Mouse (Mus musculus) forebrain, embryonic 12.5 days (tissue): ENCODE measurements around the gene Fut2. TPM values are rescaled to one million over a fixed set of nuclear protein-coding genes. Genes with fewer than 3 reads are reported as not detected.
A peak's percentile ranks its signal among the peaks of the same experiment; 100 is the strongest.

ENCODE experiments used
- ATAC-seq: fragments of 200-750 bp; cut with Nextera tagmentation; 2 replicates; pipeline ENCODE4 v1.8.0; 2017; ENCODE audit warnings: moderate TSS enrichment; ENCODE audit not compliant: low FRiP score
- H3K27ac ChIP-seq: fragments of 300-500 bp; sonication (generic); 2 replicates; pipeline ENCODE4 v1.5.1; 2016; ENCODE audit warnings: mild to moderate bottlenecking
- H3K27me3 ChIP-seq: fragments of 300-500 bp; sonication (generic); 2 replicates; pipeline ENCODE4 v1.6.1; 2016; ENCODE audit warnings: mild to moderate bottlenecking
- H3K36me3 ChIP-seq: fragments of 300-500 bp; sonication (generic); replicated peaks from 2 replicates; pipeline ENCODE4 v1.6.1; 2016; ENCODE audit warnings: mild to moderate bottlenecking
- H3K4me1 ChIP-seq: fragments of 300-500 bp; sonication (generic); 2 replicates; pipeline ENCODE4 v1.6.1; 2016
- H3K4me2 ChIP-seq: fragments of 300-500 bp; sonication (generic); 2 replicates; pipeline ENCODE4 v1.6.1; 2016; ENCODE audit warnings: mild to moderate bottlenecking, moderate library complexity
- H3K4me3 ChIP-seq: fragments of 300-500 bp; sonication (generic); replicated peaks from 2 replicates; pipeline ENCODE4 v1.5.1; 2016; ENCODE audit warnings: mild to moderate bottlenecking
- H3K9ac ChIP-seq: fragments of 300-500 bp; sonication (generic); 2 replicates; pipeline ENCODE4 v1.6.1; 2016; ENCODE audit warnings: mild to moderate bottlenecking
- H3K9me3 ChIP-seq: fragments of 300-500 bp; sonication (generic); 2 replicates; pipeline ENCODE4 v1.6.1; 2016
- WGBS: fragments of 180-500 bp; shearing (Covaris S2); methylation state at CpG from one replicate; pipeline ENCODE4 v1.1.7; 2016; 5-methylcytosine and 5-hydroxymethylcytosine counted together
- polyA plus RNA-seq: library from polyadenylated mRNA; unstranded; fragments of >200 nt; fragmentation: Nextera tagmentation; extraction: Ambion mirVana; gene quantifications from 2 replicates; pipeline ENCODE4 v1.2.1, GENCODE M21; 2016

Gene Fut2
- polyA plus RNA-seq = 0.11 TPM in 1 of 2 replicates, not detected in the other

- Histone ChIP-seq H3K4me1 (no peaks in the 10 kb centered on the region), H3K9me3 (no peaks in the 10 kb centered on the region), H3K9ac (no peak within 1 kb of the TSS), H3K4me3 (no peak within 1 kb of the TSS), H3K4me2 (no peak within 1 kb of the TSS), H3K36me3 (no peaks in the 10 kb centered on the region), H3K27ac (no peak within 1 kb of the TSS), H3K27me3 (peaks cover 4% of the 10 kb centered on the region; the same call in 1 of the 2 replicates)
- ATAC-seq = no peak
- WGBS = 86% methylated on average over 7 of the region's 7 CpGs
Observed at GRCm38 (mm10) chr7:45666161-45666560, at the start of gene Fut2. Gene Fut2 (minus strand): TSS chr7:45666394.

- Histone ChIP-seq H3K27me3 (no peaks in the 10 kb centered on the region), H3K9ac (peak within 1 kb of the TSS; percentile 76), H3K4me3 (peak within 1 kb of the TSS; percentile 66), H3K36me3 (peaks cover 46% of the 10 kb centered on the region), H3K27ac (peak within 1 kb of the TSS; percentile 67), H3K4me1 (peaks cover 45% of the 10 kb centered on the region), H3K9me3 (no peaks in the 10 kb centered on the region), H3K4me2 (peak within 1 kb of the TSS; percentile 93)
- WGBS = 9% methylated on average over 34 of the region's 34 CpGs
- ATAC-seq = peak; percentile 92
Observed at GRCm38 (mm10) chr7:45715090-45715708, 49.0 kb upstream of the Fut2 start, which contains the start of gene Rpl18. Gene Rpl18 (plus strand): TSS chr7:45715457.

- H3K27me3 ChIP-seq = no peaks in the 10 kb centered on the region
- H3K27ac ChIP-seq = peak overlapping the region; percentile 66
- H3K4me2 ChIP-seq = peak overlapping the region; percentile 93
- H3K4me3 ChIP-seq = peak overlapping the region; percentile 66
- peak; percentile 42; the same call in 1 of the 2 replicates for ATAC-seq
- no peaks in the 10 kb centered on the region for H3K9me3 ChIP-seq
- peak overlapping the region; percentile 76 for H3K9ac ChIP-seq
- peaks cover 45% of the 10 kb centered on the region for H3K4me1 ChIP-seq
- WGBS = 11% methylated on average over 14 of the region's 14 CpGs
- H3K36me3 ChIP-seq = peaks cover 46% of the 10 kb centered on the region
Observed at GRCm38 (mm10) chr7:45714630-45715089, 48.5 kb upstream of the Fut2 start.

GRCm38 (mm10) chr7:45713881-45714520, 47.8 kb upstream of the Fut2 start:
- no peaks in the 10 kb centered on the region for H3K9me3 ChIP-seq
- ATAC-seq = no peak
- H3K27ac ChIP-seq = no peak overlapping the region
- H3K4me3 ChIP-seq = peak overlapping the region; percentile 66
- H3K4me2 ChIP-seq = peak overlapping the region; percentile 93
- peaks cover 42% of the 10 kb centered on the region for H3K36me3 ChIP-seq
- 84% methylated on average over 6 of the region's 6 CpGs for WGBS
- no peaks in the 10 kb centered on the region for H3K27me3 ChIP-seq
- H3K4me1 ChIP-seq = peaks cover 45% of the 10 kb centered on the region
- peak overlapping the region; percentile 76 for H3K9ac ChIP-seq

- 94% methylated on average over 16 of the region's 16 CpGs for WGBS
Observed at GRCm38 (mm10) chr7:45713396-45713795, 47.2 kb upstream of the Fut2 start.

GRCm38 (mm10) chr7:45712022-45712757, 46.0 kb upstream of the Fut2 start:
- peaks cover 57% of the 10 kb centered on the region for H3K4me1 ChIP-seq

More at GRCm38 (mm10) chr7:45713396-45713795, 47.2 kb upstream of the Fut2 start:
- no peak overlapping the region for H3K9ac ChIP-seq
- no peak for ATAC-seq
- H3K4me1 ChIP-seq = peaks cover 47% of the 10 kb centered on the region
- no peaks in the 10 kb centered on the region for H3K9me3 ChIP-seq
- no peak overlapping the region for H3K4me3 ChIP-seq
- no peaks in the 10 kb centered on the region for H3K27me3 ChIP-seq
- H3K4me2 ChIP-seq = no peak overlapping the region
- no peak overlapping the region for H3K27ac ChIP-seq
- H3K36me3 ChIP-seq = peaks cover 42% of the 10 kb centered on the region

GRCm38 (mm10) chr7:45711316-45712021, 45.3 kb upstream of the Fut2 start:
- Histone ChIP-seq H3K27ac (no peak overlapping the region), H3K4me1 (peaks cover 57% of the 10 kb centered on the region), H3K4me3 (no peak overlapping the region), H3K9ac (no peak overlapping the region), H3K4me2 (no peak overlapping the region), H3K9me3 (no peaks in the 10 kb centered on the region), H3K36me3 (peaks cover 42% of the 10 kb centered on the region), H3K27me3 (no peaks in the 10 kb centered on the region)
- 90% methylated on average over 24 of the region's 24 CpGs for WGBS
- no peak for ATAC-seq

More at GRCm38 (mm10) chr7:45712022-45712757, 46.0 kb upstream of the Fut2 start:
- Histone ChIP-seq H3K9ac (no peak overlapping the region), H3K27ac (no peak overlapping the region), H3K36me3 (peaks cover 42% of the 10 kb centered on the region), H3K4me2 (no peak overlapping the region), H3K4me3 (no peak overlapping the region), H3K27me3 (no peaks in the 10 kb centered on the region), H3K9me3 (no peaks in the 10 kb centered on the region)
- no peak for ATAC-seq
- WGBS = 88% methylated on average over 21 of the region's 21 CpGs

GRCm38 (mm10) chr7:45710477-45711191, 44.4 kb upstream of the Fut2 start:
- no peak for ATAC-seq
- Histone ChIP-seq H3K9ac (no peak overlapping the region), H3K4me3 (no peak overlapping the region), H3K4me2 (no peak overlapping the region), H3K27me3 (no peaks in the 10 kb centered on the region), H3K4me1 (peaks cover 57% of the 10 kb centered on the region), H3K27ac (peak overlapping the region; percentile 70; the same call in 1 of the 2 replicates), H3K36me3 (peaks cover 42% of the 10 kb centered on the region), H3K9me3 (no peaks in the 10 kb centered on the region)
- WGBS = 94% methylated on average over 20 of the region's 20 CpGs

- H3K4me1 ChIP-seq = peaks cover 61% of the 10 kb centered on the region
- 77% methylated on average over 14 of the region's 14 CpGs for WGBS
- peak overlapping the region; percentile 70 for H3K27ac ChIP-seq
Observed at GRCm38 (mm10) chr7:45709677-45710355, 43.6 kb upstream of the Fut2 start.

GRCm38 (mm10) chr7:45709036-45709435, 42.8 kb upstream of the Fut2 start:
- Histone ChIP-seq H3K4me1 (peaks cover 57% of the 10 kb centered on the region), H3K4me2 (no peak overlapping the region), H3K9me3 (no peaks in the 10 kb centered on the region), H3K27me3 (no peaks in the 10 kb centered on the region), H3K4me3 (no peak overlapping the region), H3K9ac (no peak overlapping the region), H3K36me3 (peaks cover 42% of the 10 kb centered on the region), H3K27ac (peak overlapping the region; percentile 70; the same call in 1 of the 2 replicates)
- whole genome bisulfite sequencing = 51% methylated on average over 6 of the region's 6 CpGs
- ATAC-seq = no peak

More at GRCm38 (mm10) chr7:45709677-45710355, 43.6 kb upstream of the Fut2 start:
- Histone ChIP-seq H3K4me3 (no peak overlapping the region), H3K4me2 (no peak overlapping the region), H3K27me3 (no peaks in the 10 kb centered on the region), H3K9ac (no peak overlapping the region), H3K36me3 (peaks cover 42% of the 10 kb centered on the region), H3K9me3 (no peaks in the 10 kb centered on the region)
- no peak for ATAC-seq
